Mouse (Mus musculus): ENCODE results near the gene Msx1.

- TF ChIP-seq FLI1 (IDR thresholded peaks at IDR 0.05; ENCODE audit: low read length): no peak
- TF ChIP-seq GATA1 (IDR thresholded peaks at IDR 0.05; ENCODE audit: borderline replicate concordance, low read length): no peak
Observed at GRCm38 (mm10) chr5:37828001-37828400, 3.6 kb upstream of the Msx1 start.
